Mouse (Mus musculus) brain, embryonic 14.5 days (tissue): ENCODE measurements around the gene Kcnb1. TPM values are rescaled to one million over a fixed set of nuclear protein-coding genes. Genes with fewer than 3 reads are reported as not detected.

ENCODE experiments used
- DNase-seq: peaks from one replicate; pipeline ENCODE4 v3.0.0-alpha.2; 2011; ENCODE audit warnings: low read depth
- CTCF ChIP-seq: fragments of 200-500 bp; IDR thresholded peaks from 2 replicates; pipeline ENCODE4 v1.5.1; 2012; ENCODE audit warnings: inconsistent platforms, mild to moderate bottlenecking, moderate library complexity, borderline replicate concordance; ENCODE audit not compliant: insufficient read depth, insufficient read length; ENCODE audit errors: extremely low read depth
- POLR2A ChIP-seq: fragments of 200-500 bp; IDR thresholded peaks from 2 replicates; pipeline ENCODE4 v1.6.1; 2012; ENCODE audit warnings: mild to moderate bottlenecking, inconsistent platforms, borderline replicate concordance; ENCODE audit not compliant: poor library complexity, insufficient read depth, insufficient read length, severe bottlenecking; ENCODE audit errors: extremely low read depth
- polyA plus RNA-seq: library from polyadenylated mRNA; depleted of rRNA; stranded (reverse); fragments of >200 nt; gene quantifications from 2 replicates; pipeline ENCODE4 v1.2.3, GENCODE M21; 2012

The Kcnb1 gene
- polyA plus RNA-seq, 1 experiment = 9.2 TPM

DNA sequence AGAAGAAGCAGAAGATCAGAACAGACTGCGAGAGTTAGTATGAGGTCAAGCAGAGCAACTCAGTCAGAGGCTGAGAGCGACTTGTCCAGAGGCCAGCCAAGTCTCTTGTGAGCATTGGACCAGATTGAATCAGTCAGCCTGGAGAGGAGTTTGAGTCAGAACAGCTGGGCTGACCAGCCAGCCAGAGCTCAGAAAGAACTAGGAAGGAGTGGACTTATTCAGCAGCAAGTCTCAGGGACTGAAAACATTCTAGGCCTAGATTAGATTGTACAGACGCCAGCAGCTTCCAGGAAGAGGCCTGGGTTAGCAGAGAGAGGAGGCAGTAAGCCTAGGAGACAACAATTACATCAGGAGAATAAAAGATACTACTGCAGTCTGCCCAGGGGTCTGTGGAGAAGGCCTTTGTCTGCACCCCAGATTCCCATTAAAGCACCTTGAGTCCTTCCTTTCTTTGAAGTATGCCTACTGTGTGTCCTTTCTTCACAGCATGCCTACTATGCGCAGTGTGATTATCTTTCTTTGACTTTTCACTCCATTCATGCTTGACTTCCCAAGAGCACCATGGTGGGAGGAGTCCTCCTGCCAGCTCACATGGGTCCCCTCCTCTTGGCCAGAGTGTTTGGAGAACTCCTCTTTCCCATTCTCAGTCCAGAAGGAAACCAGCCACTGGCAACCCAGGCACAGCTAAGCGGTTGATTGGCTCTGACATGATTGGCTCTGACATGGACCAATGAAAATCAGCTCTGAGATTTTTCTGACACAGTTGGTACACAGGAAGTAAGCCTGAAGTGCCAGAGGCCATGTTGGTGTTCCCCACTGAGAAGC lies 16.7 kb downstream of the Kcnb1 start:
- DNase-seq = no peak
- TF ChIP-seq POLR2A (no peak), CTCF (no peak)

DNA sequence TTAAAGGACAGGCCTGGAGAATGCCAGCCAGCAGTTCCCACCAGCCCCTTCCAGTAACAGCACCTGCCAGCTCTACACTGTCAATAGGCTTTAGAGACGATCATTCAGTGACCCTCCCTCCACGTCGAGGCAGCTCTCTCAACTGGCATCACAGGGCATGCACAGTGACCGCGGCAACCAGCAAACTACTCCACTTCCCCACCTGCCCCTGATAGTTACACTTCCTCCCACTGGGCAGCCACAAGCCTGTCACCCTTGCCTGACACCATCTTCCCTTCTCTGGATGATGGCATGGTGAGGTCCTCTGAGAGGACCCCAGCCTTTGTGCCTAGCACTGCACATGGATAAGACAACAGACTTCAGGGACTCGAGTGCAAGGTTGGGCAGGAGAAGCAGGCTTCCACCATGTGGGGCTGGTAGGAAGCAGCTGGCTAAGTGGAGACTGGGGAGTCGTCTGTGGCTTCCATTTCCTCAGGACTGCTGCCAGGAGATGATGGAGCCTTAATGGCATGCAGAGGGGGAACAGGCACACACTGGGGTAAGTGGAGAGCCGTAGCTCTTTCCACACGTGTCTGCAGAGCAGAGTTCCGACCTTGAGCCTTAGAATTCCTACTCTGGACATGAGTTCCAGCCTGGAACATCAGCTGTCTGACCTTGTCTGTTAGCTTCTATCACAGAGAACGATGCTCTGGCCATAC lies 22.3 kb downstream of the Kcnb1 start:
- peak; percentile 56 for DNase-seq
- no peak for TF ChIP-seq CTCF
- no peak for TF ChIP-seq POLR2A

GRCm38 (mm10) chr2:167163600-167163999 lies 26.4 kb downstream of the Kcnb1 start:
- TF ChIP-seq POLR2A (no peak), CTCF (no peak)
- DNase-seq = no peak

DNA sequence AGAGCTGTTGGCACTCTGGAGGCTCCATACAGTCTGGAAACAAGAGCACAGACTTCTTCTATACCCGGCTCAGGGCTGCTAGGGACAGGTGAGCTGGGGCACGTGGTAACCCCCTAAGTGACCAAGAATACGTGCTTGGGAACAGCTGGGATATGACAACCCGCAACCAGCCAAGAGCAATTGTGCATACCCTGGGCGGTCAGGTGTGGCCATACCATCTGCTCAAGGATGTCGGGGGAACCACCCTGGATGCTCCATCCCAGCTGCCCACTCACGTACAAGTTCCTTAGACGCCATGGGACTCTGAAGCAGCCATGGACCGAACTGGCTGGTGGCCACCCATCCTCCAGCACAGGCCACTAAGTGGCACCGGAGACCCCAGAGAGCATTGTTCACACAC lies 26.8 kb downstream of the Kcnb1 start:
- TF ChIP-seq POLR2A (no peak), CTCF (no peak)

GRCm38 (mm10) chr2:167162516-167163021 lies 27.4 kb downstream of the Kcnb1 start:
- no peak for TF ChIP-seq CTCF
- no peak for TF ChIP-seq POLR2A
- peak; percentile 64 for DNase-seq

More for the DNA sequence above, 26.8 kb downstream of the Kcnb1 start:
- no peak for DNase-seq

DNA sequence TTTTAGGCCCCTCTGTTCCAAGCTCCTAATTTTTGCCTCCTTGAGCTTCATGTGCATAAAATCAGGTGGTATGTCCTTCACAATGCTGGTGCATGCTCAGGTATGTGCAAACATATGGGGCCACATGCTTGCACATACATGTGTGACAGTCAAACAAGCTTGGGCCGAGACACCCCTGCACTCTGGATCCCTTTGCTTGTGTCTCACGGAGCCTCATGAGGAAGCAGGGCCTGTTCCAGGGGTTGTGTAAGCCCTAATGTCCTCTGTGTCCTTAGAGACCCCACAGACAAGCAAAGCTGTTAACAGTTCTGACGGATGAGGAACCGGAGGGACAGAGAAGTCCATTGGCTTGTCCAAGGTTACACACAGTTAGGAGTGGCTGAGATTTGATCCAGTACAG lies 30.2 kb downstream of the Kcnb1 start:
- TF ChIP-seq POLR2A (no peak), CTCF (no peak)
- no peak for DNase-seq

- DNase-seq = peak; percentile 90
- no peak for TF ChIP-seq CTCF
- TF ChIP-seq POLR2A = no peak
Measured at GRCm38 (mm10) chr2:167158780-167159179, 31.2 kb downstream of the Kcnb1 start.

DNA sequence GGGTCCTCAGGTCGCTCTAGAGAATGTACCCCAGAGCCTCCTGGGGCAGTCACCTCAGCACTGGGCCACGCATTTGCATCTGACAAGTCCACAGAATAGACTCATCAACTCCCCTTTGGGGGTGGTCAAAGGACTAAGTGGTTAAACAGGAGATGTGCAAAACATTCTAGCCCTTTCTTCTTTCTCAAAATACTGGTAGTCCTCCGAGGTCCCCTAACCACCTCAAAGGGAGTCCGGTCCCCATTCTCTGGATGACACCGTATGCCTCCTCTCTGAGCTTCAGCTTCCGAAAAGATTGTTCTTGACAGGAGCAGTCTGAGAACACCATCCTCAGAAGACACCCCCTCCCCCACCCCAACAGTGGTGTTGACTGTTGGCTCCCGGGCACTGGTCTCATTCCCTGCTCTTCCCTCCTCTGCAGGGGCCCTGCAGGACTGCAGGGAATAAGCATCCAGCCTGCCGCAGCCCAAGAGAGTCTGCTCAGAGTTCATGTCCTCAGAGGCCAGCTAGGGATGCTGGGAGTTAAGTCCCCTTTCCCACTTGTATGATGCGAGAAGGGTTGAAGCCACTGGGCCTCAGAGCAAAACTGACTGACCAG lies 33.7 kb downstream of the Kcnb1 start:
- no peak for DNase-seq
- TF ChIP-seq POLR2A (no peak), CTCF (no peak)

DNA sequence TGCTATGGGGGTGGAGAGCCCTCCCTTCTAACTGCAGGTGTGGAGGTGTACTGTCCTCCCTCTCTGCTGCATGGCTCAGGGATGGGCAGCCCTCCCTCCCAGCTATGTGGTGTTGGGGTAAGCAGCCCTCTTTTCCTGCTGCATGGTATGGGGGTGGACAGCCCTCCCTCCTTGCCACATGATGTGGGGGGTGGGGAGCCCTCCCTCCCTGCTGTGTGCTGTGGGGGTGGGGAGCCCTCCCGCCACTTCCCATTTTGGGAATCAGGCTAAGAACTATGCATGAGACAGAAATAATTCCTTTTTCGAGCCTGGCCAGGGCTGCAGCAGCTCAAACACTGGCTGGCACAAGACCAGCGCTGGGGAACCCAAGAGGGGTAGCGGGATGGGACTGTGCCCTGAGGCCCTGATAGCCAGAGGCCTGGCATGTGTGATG lies 34.4 kb downstream of the Kcnb1 start:
- peak; percentile 61 for DNase-seq
- no peak for TF ChIP-seq POLR2A
- no peak for TF ChIP-seq CTCF

DNA sequence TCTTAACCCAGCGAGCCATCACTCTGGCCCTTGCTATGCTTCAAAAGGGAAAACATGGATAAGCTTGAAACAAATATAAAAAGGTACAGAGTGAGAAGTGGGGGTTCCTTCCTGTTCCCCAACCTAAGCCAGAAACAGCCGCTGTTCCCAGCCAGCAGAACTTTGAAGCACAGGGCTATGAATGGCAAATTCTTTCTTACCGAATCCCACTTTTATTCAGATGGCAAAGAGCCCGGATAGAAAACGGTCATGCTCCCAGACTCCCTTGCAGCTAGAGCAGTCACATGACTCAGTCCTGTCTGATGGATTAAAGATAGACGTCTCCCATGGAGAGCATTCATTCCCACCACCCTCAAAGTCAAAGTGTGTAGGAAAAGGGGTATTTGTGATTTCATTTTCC lies 39.1 kb downstream of the Kcnb1 start:
- no peak for TF ChIP-seq CTCF
- TF ChIP-seq POLR2A = no peak
- DNase-seq = no peak

- DNase-seq = no peak
- TF ChIP-seq CTCF (no peak), POLR2A (no peak)
Measured at GRCm38 (mm10) chr2:167150135-167150534, 39.8 kb downstream of the Kcnb1 start.

DNA sequence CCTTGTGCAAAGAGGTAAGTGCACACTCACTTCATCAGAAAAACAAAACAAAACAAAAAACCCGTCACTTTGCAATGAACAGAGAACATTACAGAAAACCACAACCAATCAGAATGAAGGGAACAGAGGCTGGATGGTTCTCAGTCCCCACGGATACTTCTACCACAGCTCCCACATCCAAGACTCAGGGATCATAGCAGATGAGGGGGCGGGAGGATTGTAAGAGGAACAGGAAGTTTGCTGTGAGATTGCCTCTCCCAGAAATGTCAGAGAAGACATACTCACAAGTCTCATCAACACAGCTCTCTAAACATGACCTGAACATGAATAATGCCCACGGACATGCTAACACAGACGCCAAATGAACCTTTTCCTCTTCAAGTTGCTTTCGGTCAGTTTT lies 40.9 kb downstream of the Kcnb1 start:
- TF ChIP-seq POLR2A (no peak), CTCF (no peak)
- no peak for DNase-seq

DNA sequence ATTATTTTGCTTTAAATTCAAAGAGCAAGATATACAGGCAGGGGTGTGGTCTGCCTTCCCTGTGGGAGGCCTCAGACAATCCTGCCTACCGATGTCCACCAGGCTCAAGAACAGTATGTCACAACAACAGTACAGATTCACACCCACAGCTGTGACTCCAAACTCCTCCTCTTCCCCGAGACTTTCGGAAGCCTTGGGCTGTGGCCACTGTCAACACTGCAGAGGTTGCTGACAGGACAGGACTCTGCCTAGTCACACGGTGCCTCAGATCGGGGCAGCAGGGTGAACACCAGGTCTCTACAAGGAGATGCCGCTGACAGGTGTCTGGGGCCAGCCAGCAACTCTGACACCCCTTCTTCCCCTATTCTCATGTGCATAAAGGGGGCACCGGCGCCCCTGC lies 42.2 kb downstream of the Kcnb1 start:
- TF ChIP-seq POLR2A (no peak), CTCF (no peak)
- no peak for DNase-seq
